Mouse (Mus musculus): ENCODE data around the gene Il12b. TPM values are rescaled to one million over a fixed set of nuclear protein-coding genes. Genes with fewer than 3 reads are reported as not detected.

Il12b gene
- polyA plus RNA-seq, 2 experiments: 0.06 to 0.26 TPM

- Histone ChIP-seq H3K27ac (replicated peaks; ENCODE audit: low read depth, low read length) (no peak overlapping the region), H3K9ac (ENCODE audit: low read depth, low read length, severe bottlenecking) (peak overlapping the region; percentile 40; the same call in 1 of the 2 replicates), H3K4me3 (replicated peaks; ENCODE audit: low read length) (peak overlapping the region; percentile 32; the same call in 1 of the 2 replicates), H3K27me3 (ENCODE audit: control insufficient read depth, insufficient read depth, low read length) (0 out of 2 replicates have a peak, but pooled peaks cover 6% of the 10 kb centered on the region), H3K9me3 (ENCODE audit: control insufficient read depth, low read length) (no peaks in the 10 kb centered on the region), H3K36me3 (ENCODE audit: control insufficient read depth, insufficient read depth, low read length) (no peaks in the 10 kb centered on the region), H3K4me1 (ENCODE audit: control insufficient read depth, insufficient read depth, low read length) (0 out of 2 replicates have a peak, but pooled peaks cover 3% of the 10 kb centered on the region), H3K4me2 (replicated peaks; ENCODE audit: low read depth, low read length, severe bottlenecking) (peak overlapping the region; percentile 60)
- no peak for TF ChIP-seq POLR2A (IDR thresholded peaks at IDR 0.05; ENCODE audit: borderline replicate concordance, extremely low read depth, insufficient read depth, insufficient read length)
- WGBS: 1% methylated on average over 20 of the region's 20 CpGs
- peak; percentile 56 for DNase-seq (ENCODE audit: low spot score)
- ATAC-seq (ENCODE audit: low FRiP score, low read depth): peak; percentile 67; the same call in 1 of the 2 replicates
Measured at GRCm38 (mm10) chr11:44398782-44399225, 1.1 kb upstream of the Il12b start.

GRCm38 (mm10) chr11:44401635-44402548 is 2.0 kb downstream of the Il12b start:
- Histone ChIP-seq H3K4me1 (ENCODE audit: control insufficient read depth, insufficient read depth, low read length) (peaks cover 3% of the 10 kb centered on the region; the same call in 1 of the 2 replicates), H3K4me2 (replicated peaks; ENCODE audit: low read depth, low read length, severe bottlenecking) (no peak overlapping the region), H3K9me3 (ENCODE audit: control insufficient read depth, low read length) (no peaks in the 10 kb centered on the region), H3K27ac (replicated peaks; ENCODE audit: low read depth, low read length) (no peak overlapping the region), H3K4me3 (replicated peaks; ENCODE audit: low read length) (no peak overlapping the region), H3K27me3 (ENCODE audit: control insufficient read depth, insufficient read depth, low read length) (0 out of 2 replicates have a peak, but pooled peaks cover 6% of the 10 kb centered on the region), H3K9ac (ENCODE audit: low read depth, low read length, severe bottlenecking) (no peak overlapping the region), H3K36me3 (ENCODE audit: control insufficient read depth, insufficient read depth, low read length) (no peaks in the 10 kb centered on the region)
- ATAC-seq (ENCODE audit: low FRiP score, low read depth): no peak
- peak; percentile 62 for DNase-seq (ENCODE audit: low spot score)
- TF ChIP-seq POLR2A (IDR thresholded peaks at IDR 0.05; ENCODE audit: borderline replicate concordance, extremely low read depth, insufficient read depth, insufficient read length): no peak
- 50% methylated on average over 5 of the region's 5 CpGs for WGBS

- Histone ChIP-seq H3K27me3 (ENCODE audit: control insufficient read depth, insufficient read depth, low read length) (no peaks in the 10 kb centered on the region), H3K4me1 (ENCODE audit: control insufficient read depth, insufficient read depth, low read length) (no peaks in the 10 kb centered on the region; the same call in 1 of the 2 replicates), H3K36me3 (ENCODE audit: control insufficient read depth, insufficient read depth, low read length) (no peaks in the 10 kb centered on the region), H3K9me3 (ENCODE audit: control insufficient read depth, low read length) (no peaks in the 10 kb centered on the region), H3K4me3 (replicated peaks; ENCODE audit: low read length) (no peak overlapping the region), H3K4me2 (replicated peaks; ENCODE audit: low read depth, low read length, severe bottlenecking) (no peak overlapping the region), H3K9ac (ENCODE audit: low read depth, low read length, severe bottlenecking) (no peak overlapping the region), H3K27ac (replicated peaks; ENCODE audit: low read depth, low read length) (no peak overlapping the region)
- ATAC-seq (ENCODE audit: low FRiP score, low read depth): no peak
- no peak for DNase-seq (ENCODE audit: low spot score)
- no peak for TF ChIP-seq POLR2A (IDR thresholded peaks at IDR 0.05; ENCODE audit: borderline replicate concordance, extremely low read depth, insufficient read depth, insufficient read length)
- WGBS: 75% methylated on average over 4 of the region's 4 CpGs
Measured at GRCm38 (mm10) chr11:44405113-44405512, 5.2 kb downstream of the Il12b start.

- Histone ChIP-seq H3K4me1 (ENCODE audit: control insufficient read depth, insufficient read depth, low read length) (no peaks in the 10 kb centered on the region; the same call in 1 of the 2 replicates), H3K4me2 (replicated peaks; ENCODE audit: low read depth, low read length, severe bottlenecking) (no peak overlapping the region), H3K36me3 (ENCODE audit: control insufficient read depth, insufficient read depth, low read length) (no peaks in the 10 kb centered on the region), H3K9ac (ENCODE audit: low read depth, low read length, severe bottlenecking) (no peak overlapping the region), H3K9me3 (ENCODE audit: control insufficient read depth, low read length) (no peaks in the 10 kb centered on the region), H3K27ac (replicated peaks; ENCODE audit: low read depth, low read length) (no peak overlapping the region), H3K4me3 (replicated peaks; ENCODE audit: low read length) (no peak overlapping the region), H3K27me3 (ENCODE audit: control insufficient read depth, insufficient read depth, low read length) (no peaks in the 10 kb centered on the region)
- DNase-seq (ENCODE audit: low spot score) (no peak), ATAC-seq (ENCODE audit: low FRiP score, low read depth) (no peak)
- TF ChIP-seq POLR2A (IDR thresholded peaks at IDR 0.05; ENCODE audit: borderline replicate concordance, extremely low read depth, insufficient read depth, insufficient read length): no peak
- 14% methylated on average over 1 of the region's 1 CpGs for WGBS
Measured at GRCm38 (mm10) chr11:44405961-44406360, 6.1 kb downstream of the Il12b start.

DNA sequence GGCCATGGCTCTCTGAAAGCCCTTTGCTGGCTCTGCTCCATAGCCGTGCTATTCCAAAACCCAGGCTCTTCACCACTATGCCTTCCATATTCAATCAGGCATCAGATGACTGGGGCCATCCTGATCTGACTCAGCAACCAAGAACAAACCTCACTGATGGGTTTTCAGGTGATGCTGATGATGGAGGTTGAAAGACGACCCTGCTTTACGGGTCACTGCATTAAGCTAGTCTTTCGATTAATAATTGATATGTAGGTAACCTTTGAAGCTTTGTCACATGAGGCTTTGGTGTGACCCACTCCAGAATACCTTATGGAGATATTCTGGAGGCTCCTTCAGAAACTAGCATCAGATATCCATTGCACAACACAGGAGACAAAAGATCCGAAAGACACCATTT is 6.6 kb downstream of the Il12b start:
- no peak for TF ChIP-seq POLR2A (IDR thresholded peaks at IDR 0.05; ENCODE audit: borderline replicate concordance, extremely low read depth, insufficient read depth, insufficient read length)
- Histone ChIP-seq H3K9ac (ENCODE audit: low read depth, low read length, severe bottlenecking) (no peak overlapping the region), H3K4me3 (replicated peaks; ENCODE audit: low read length) (no peak overlapping the region), H3K36me3 (ENCODE audit: control insufficient read depth, insufficient read depth, low read length) (no peaks in the 10 kb centered on the region), H3K27me3 (ENCODE audit: control insufficient read depth, insufficient read depth, low read length) (no peaks in the 10 kb centered on the region), H3K27ac (replicated peaks; ENCODE audit: low read depth, low read length) (no peak overlapping the region), H3K4me1 (ENCODE audit: control insufficient read depth, insufficient read depth, low read length) (no peaks in the 10 kb centered on the region; the same call in 1 of the 2 replicates), H3K4me2 (replicated peaks; ENCODE audit: low read depth, low read length, severe bottlenecking) (no peak overlapping the region), H3K9me3 (ENCODE audit: control insufficient read depth, low read length) (no peaks in the 10 kb centered on the region)
- ATAC-seq (ENCODE audit: low FRiP score, low read depth): no peak
- DNase-seq (ENCODE audit: low spot score): no peak
- 78% methylated on average over 5 of the region's 5 CpGs for WGBS
